Mouse (Mus musculus): ENCODE results near the gene Wwtr1. TPM values are rescaled to one million over a fixed set of nuclear protein-coding genes. Genes with fewer than 3 reads are reported as not detected.

Gene Wwtr1
- 10.4 and 11.7 TPM in 2 replicates for polyA plus RNA-seq (2016; fragmentation: Nextera tagmentation; extraction: Ambion mirVana)

- Histone ChIP-seq H3K4me2 (replicated peaks) (peak within 1 kb of the TSS; percentile 77), H3K4me1 (peaks cover 20% of the 10 kb centered on the region), H3K9me3 (no peaks in the 10 kb centered on the region), H3K9ac (replicated peaks) (peak within 1 kb of the TSS; percentile 68), H3K27me3 (no peaks in the 10 kb centered on the region), H3K4me3 (peak within 1 kb of the TSS; percentile 67), H3K27ac (replicated peaks) (peak within 1 kb of the TSS; percentile 74), H3K36me3 (no peaks in the 10 kb centered on the region)
- WGBS: under 1% methylated on average over 36 of the region's 36 CpGs
- ATAC-seq (ENCODE audit: low FRiP score, low read depth): peak; percentile 92
Observed at GRCm38 (mm10) chr3:57575660-57576055, at the start of gene Wwtr1. Wwtr1 (minus strand) TSS chr3:57575910.

- no peak for ATAC-seq (ENCODE audit: low FRiP score, low read depth)
- Histone ChIP-seq H3K4me1 (no peaks in the 10 kb centered on the region), H3K27me3 (no peaks in the 10 kb centered on the region), H3K4me3 (no peak overlapping the region), H3K4me2 (replicated peaks) (no peak overlapping the region), H3K27ac (replicated peaks) (no peak overlapping the region), H3K9ac (replicated peaks) (no peak overlapping the region), H3K36me3 (no peaks in the 10 kb centered on the region), H3K9me3 (no peaks in the 10 kb centered on the region)
- 79% methylated on average over 4 of the region's 4 CpGs for WGBS
Observed at GRCm38 (mm10) chr3:57619718-57620117, 44.0 kb upstream of the Wwtr1 start.

- H3K4me1 ChIP-seq: no peaks in the 10 kb centered on the region
- no peak overlapping the region for H3K9ac ChIP-seq (replicated peaks)
- H3K4me3 ChIP-seq: no peak overlapping the region
- no peak overlapping the region for H3K4me2 ChIP-seq (replicated peaks)
- H3K36me3 ChIP-seq: no peaks in the 10 kb centered on the region
- no peaks in the 10 kb centered on the region for H3K27me3 ChIP-seq
- WGBS: 92% methylated on average over 4 of the region's 4 CpGs
- no peak overlapping the region for H3K27ac ChIP-seq (replicated peaks)
- no peak for ATAC-seq (ENCODE audit: low FRiP score, low read depth)
- no peaks in the 10 kb centered on the region for H3K9me3 ChIP-seq
Observed at GRCm38 (mm10) chr3:57615652-57616051, 39.9 kb upstream of the Wwtr1 start.

- H3K27me3 ChIP-seq: no peaks in the 10 kb centered on the region
- H3K4me1 ChIP-seq: no peaks in the 10 kb centered on the region
- H3K4me2 ChIP-seq (replicated peaks): no peak overlapping the region
- no peak overlapping the region for H3K27ac ChIP-seq (replicated peaks)
- no peak overlapping the region for H3K9ac ChIP-seq (replicated peaks)
- H3K9me3 ChIP-seq: no peaks in the 10 kb centered on the region
- H3K36me3 ChIP-seq: no peaks in the 10 kb centered on the region
- H3K4me3 ChIP-seq: no peak overlapping the region
- 81% methylated on average over 3 of the region's 3 CpGs for WGBS
- ATAC-seq (ENCODE audit: low FRiP score, low read depth): no peak
Observed at GRCm38 (mm10) chr3:57612430-57612997, 36.8 kb upstream of the Wwtr1 start.

- no peaks in the 10 kb centered on the region for H3K9me3 ChIP-seq
- WGBS: 90% methylated on average over 7 of the region's 7 CpGs
- H3K9ac ChIP-seq (replicated peaks): no peak overlapping the region
- H3K4me2 ChIP-seq (replicated peaks): no peak overlapping the region
- H3K4me3 ChIP-seq: no peak overlapping the region
- no peak overlapping the region for H3K27ac ChIP-seq (replicated peaks)
- no peak for ATAC-seq (ENCODE audit: low FRiP score, low read depth)
- H3K4me1 ChIP-seq: no peaks in the 10 kb centered on the region
- H3K27me3 ChIP-seq: no peaks in the 10 kb centered on the region
- H3K36me3 ChIP-seq: no peaks in the 10 kb centered on the region
Observed at GRCm38 (mm10) chr3:57611776-57612175, 36.1 kb upstream of the Wwtr1 start.

GRCm38 (mm10) chr3:57604618-57605015 lies 28.9 kb upstream of the Wwtr1 start:
- 49% methylated on average over 1 of the region's 1 CpGs for whole genome bisulfite sequencing

GRCm38 (mm10) chr3:57603891-57604617 lies 28.3 kb upstream of the Wwtr1 start:
- Histone ChIP-seq H3K4me3 (no peak overlapping the region), H3K27ac (replicated peaks) (no peak overlapping the region), H3K9me3 (no peaks in the 10 kb centered on the region), H3K9ac (replicated peaks) (no peak overlapping the region), H3K36me3 (no peaks in the 10 kb centered on the region), H3K27me3 (no peaks in the 10 kb centered on the region), H3K4me1 (no peaks in the 10 kb centered on the region), H3K4me2 (replicated peaks) (no peak overlapping the region)
- ATAC-seq (ENCODE audit: low FRiP score, low read depth): no peak
- 70% methylated on average over 5 of the region's 5 CpGs for WGBS

More at GRCm38 (mm10) chr3:57604618-57605015, 28.9 kb upstream of the Wwtr1 start:
- Histone ChIP-seq H3K27me3 (no peaks in the 10 kb centered on the region), H3K4me1 (no peaks in the 10 kb centered on the region), H3K27ac (replicated peaks) (no peak overlapping the region), H3K4me3 (no peak overlapping the region), H3K36me3 (no peaks in the 10 kb centered on the region), H3K9me3 (no peaks in the 10 kb centered on the region), H3K4me2 (replicated peaks) (no peak overlapping the region), H3K9ac (replicated peaks) (no peak overlapping the region)
- ATAC-seq (ENCODE audit: low FRiP score, low read depth): no peak

GRCm38 (mm10) chr3:57602610-57603009 lies 26.9 kb upstream of the Wwtr1 start:
- Histone ChIP-seq H3K9ac (replicated peaks) (no peak overlapping the region), H3K9me3 (no peaks in the 10 kb centered on the region), H3K27me3 (no peaks in the 10 kb centered on the region), H3K36me3 (no peaks in the 10 kb centered on the region), H3K4me3 (no peak overlapping the region), H3K27ac (replicated peaks) (no peak overlapping the region), H3K4me1 (no peaks in the 10 kb centered on the region), H3K4me2 (replicated peaks) (no peak overlapping the region)
- WGBS: 85% methylated on average over 4 of the region's 4 CpGs
- no peak for ATAC-seq (ENCODE audit: low FRiP score, low read depth)

- Histone ChIP-seq H3K36me3 (no peaks in the 10 kb centered on the region), H3K4me2 (replicated peaks) (no peak overlapping the region), H3K27me3 (no peaks in the 10 kb centered on the region), H3K9me3 (no peaks in the 10 kb centered on the region), H3K9ac (replicated peaks) (no peak overlapping the region), H3K4me1 (no peaks in the 10 kb centered on the region), H3K4me3 (no peak overlapping the region), H3K27ac (replicated peaks) (no peak overlapping the region)
- 76% methylated on average over 7 of the region's 7 CpGs for WGBS
- no peak for ATAC-seq (ENCODE audit: low FRiP score, low read depth)
Observed at GRCm38 (mm10) chr3:57596566-57596965, 20.9 kb upstream of the Wwtr1 start.

GRCm38 (mm10) chr3:57595506-57595905 lies 19.8 kb upstream of the Wwtr1 start:
- Histone ChIP-seq H3K4me3 (no peak overlapping the region), H3K9ac (replicated peaks) (no peak overlapping the region)
- ATAC-seq (ENCODE audit: low FRiP score, low read depth): no peak

GRCm38 (mm10) chr3:57585967-57586366 lies 10.3 kb upstream of the Wwtr1 start:
- no peaks in the 10 kb centered on the region for H3K9me3 ChIP-seq
- H3K27me3 ChIP-seq: no peaks in the 10 kb centered on the region
- no peak overlapping the region for H3K4me2 ChIP-seq (replicated peaks)
- H3K4me1 ChIP-seq: no peaks in the 10 kb centered on the region
- no peak overlapping the region for H3K4me3 ChIP-seq
- H3K36me3 ChIP-seq: no peaks in the 10 kb centered on the region
- H3K27ac ChIP-seq (replicated peaks): no peak overlapping the region
- 87% methylated on average over 6 of the region's 6 CpGs for WGBS
- H3K9ac ChIP-seq (replicated peaks): no peak overlapping the region
- no peak for ATAC-seq (ENCODE audit: low FRiP score, low read depth)

More at GRCm38 (mm10) chr3:57595506-57595905, 19.8 kb upstream of the Wwtr1 start:
- Histone ChIP-seq H3K36me3 (no peaks in the 10 kb centered on the region), H3K27me3 (no peaks in the 10 kb centered on the region), H3K9me3 (no peaks in the 10 kb centered on the region), H3K27ac (replicated peaks) (no peak overlapping the region), H3K4me2 (replicated peaks) (no peak overlapping the region), H3K4me1 (no peaks in the 10 kb centered on the region)

- H3K4me3 ChIP-seq: no peak overlapping the region
- H3K9ac ChIP-seq (replicated peaks): no peak overlapping the region
- H3K4me2 ChIP-seq (replicated peaks): no peak overlapping the region
- H3K9me3 ChIP-seq: no peaks in the 10 kb centered on the region
- no peak for ATAC-seq (ENCODE audit: low FRiP score, low read depth)
- 60% methylated on average over 4 of the region's 4 CpGs for WGBS
- H3K27me3 ChIP-seq: no peaks in the 10 kb centered on the region
- no peaks in the 10 kb centered on the region for H3K36me3 ChIP-seq
- no peaks in the 10 kb centered on the region for H3K4me1 ChIP-seq
- H3K27ac ChIP-seq (replicated peaks): no peak overlapping the region
Observed at GRCm38 (mm10) chr3:57583533-57583932, 7.8 kb upstream of the Wwtr1 start.
